Mouse (Mus musculus): Measurements from ENCODE around the gene Spam1.

Spam1 gene

DNA sequence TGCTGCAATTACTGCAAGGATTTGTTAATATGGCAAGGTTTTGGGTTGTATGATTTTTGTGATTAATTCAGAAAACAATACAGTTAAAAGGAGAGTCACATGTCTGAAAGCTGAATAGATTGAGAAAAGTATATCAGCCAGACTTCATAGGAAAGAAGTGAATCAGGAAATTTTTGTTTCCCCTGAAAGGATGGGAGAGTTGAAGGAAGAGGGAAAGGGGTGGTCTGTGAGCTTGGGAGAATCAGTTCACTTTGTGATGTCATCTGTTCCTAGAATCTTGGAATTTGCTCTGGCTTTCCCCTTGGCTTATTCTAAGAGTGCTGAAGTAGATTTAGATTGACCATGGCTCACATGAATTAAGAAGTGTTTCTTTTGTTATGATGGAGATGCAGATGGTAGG lies at the start of gene Spam1:
Gene Spam1, plus strand, starts transcription at position 301 of the 400 bp plus-strand sequence.
- DNase-seq: no peak

DNA sequence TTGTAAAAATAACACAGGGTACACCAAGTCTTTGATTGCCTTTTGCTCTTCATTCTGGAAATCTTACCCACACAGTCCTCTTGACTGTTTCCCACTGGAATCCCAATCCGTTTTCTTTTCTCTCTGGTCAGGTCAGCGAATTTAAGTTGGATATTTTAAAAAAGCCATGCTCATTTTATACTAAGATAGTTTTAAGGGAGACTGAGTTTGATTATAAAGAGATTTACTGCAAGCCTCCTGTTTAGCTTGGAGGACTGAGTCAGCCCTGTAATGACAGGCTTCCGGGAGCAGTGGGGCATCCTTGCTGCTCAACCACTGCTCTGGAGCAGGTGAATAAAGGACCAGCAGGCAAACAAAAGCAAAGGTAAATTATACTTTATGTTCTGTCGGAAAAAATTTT lies 43.0 kb upstream of the Spam1 start, which contains the start of gene Hyal4:
Gene Hyal4, plus strand, starts transcription at position 301 of the 400 bp plus-strand sequence.
- DNase-seq: no peak

DNA sequence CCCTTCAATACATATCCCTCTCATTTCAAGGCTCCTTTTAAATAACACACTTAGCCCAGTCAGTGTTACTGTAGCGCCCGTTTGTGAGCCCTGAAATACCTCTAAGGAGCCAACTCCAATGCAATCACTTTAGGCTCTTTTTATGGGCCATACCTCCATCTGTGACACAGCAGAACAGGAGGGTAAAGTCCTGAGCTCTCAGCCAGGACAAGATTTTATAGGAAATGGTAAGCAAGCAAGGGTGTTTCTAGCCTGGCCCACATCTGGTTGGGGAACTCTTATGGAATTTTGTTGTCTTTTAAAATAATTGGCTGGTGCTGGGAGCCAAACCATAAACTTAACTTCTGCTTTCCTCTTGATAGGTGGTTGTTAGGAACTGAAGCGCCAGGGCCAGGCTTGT lies 31.7 kb upstream of the Spam1 start:
- DNase-seq: no peak

DNA sequence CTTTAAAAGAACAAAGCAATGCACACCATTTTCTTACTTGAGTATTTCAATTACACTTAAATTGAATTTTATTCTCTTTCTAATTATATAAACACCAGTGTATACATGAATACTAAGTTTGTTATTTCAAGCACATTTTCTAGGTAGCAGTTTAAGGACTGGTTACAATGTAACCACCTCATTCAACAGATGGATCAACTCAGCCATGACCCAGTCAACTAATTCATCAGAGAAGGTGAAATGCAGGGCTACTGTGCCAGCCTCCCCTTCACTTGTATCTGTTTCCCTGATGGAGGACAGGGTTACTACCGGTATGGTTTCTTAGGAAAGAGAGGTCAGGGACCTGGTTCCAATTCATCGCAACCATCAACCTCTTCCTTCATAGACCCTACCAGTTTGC lies 24.7 kb upstream of the Spam1 start:
- no peak for DNase-seq

DNA sequence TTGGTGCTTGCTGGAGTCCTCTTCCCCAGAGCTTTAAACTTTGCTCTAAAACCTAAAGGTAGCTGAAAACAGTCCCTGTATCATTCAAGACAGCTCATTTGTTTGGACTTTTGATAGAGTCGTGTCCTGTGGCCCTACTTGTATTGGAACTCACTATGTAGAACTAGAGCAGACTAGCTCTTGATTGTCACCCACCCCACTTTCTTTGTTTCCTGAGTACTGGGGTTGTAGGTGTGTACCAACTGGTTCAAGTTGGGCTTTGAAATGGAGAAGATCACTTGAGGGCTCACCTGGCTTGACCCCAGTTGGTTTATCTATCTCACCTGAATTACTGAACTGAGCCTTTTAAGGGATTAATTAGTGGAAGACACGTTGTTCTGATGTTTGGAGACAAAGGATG lies 11.8 kb upstream of the Spam1 start:
- no peak for DNase-seq

DNA sequence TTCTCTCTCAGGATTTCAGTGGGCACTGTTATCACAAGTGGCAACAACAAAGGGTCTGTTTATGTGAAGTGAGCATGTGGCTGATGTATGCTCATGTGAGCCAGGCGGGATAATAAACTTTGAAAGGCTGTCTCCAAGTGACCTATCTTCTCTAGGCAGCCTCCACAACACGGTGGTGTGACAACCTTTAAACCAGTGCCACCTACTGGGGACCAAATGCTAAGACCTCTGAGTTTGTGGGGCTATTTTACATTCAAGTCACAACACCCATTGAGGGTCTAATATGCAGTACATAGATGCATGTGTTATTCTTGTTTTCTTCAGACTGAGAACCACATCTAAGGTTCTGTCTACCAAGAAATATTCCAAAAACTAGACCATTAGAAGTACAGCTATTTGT lies 31.1 kb downstream of the Spam1 start:
- no peak for DNase-seq

Data from cerebellum, adult 9-10 months (tissue).